In genomic region chr1:36068531-36069120, GRCm38 (mm10) we compare ENCODE assay signal across 8 mouse cellular contexts. TPM values are rescaled to one million over a fixed set of nuclear protein-coding genes. Genes with fewer than 3 reads are reported as not detected.
DNase-seq lines count a peak whose midpoint lies in the region; ATAC-seq and TF ChIP-seq lines count a peak whose summit lies in the region.

No protein-coding gene starts in this region.

- H3K9me3 ChIP-seq in forebrain, embryonic 14.5 days (replicated peaks; ENCODE audit: control insufficient read depth, low read length): no peaks in the 10 kb centered on the region
- no peaks in the 10 kb centered on the region for H3K9me3 ChIP-seq in midbrain, postnatal 0 days (ENCODE audit: low read length)
- no peaks in the 10 kb centered on the region for H3K9me3 ChIP-seq in stomach, postnatal 0 days (ENCODE audit: control insufficient read depth, low read length)

- peak; percentile 30; the same call in 1 of the 2 replicates for TF ChIP-seq CTCF in gastrocnemius, adult 2 months (IDR thresholded peaks at IDR 0.05)
- no peak for TF ChIP-seq CTCF in bone marrow macrophage, adult 2 months (IDR thresholded peaks at IDR 0.05; ENCODE audit: low read depth, low read length)
- no peak for TF ChIP-seq CTCF in liver, adult 2 months (IDR thresholded peaks at IDR 0.05; ENCODE audit: low read depth, low read length)
- TF ChIP-seq CTCF in midbrain, postnatal 0 days (IDR thresholded peaks at IDR 0.05): peak; percentile 18; the same call in 1 of the 2 replicates
- peak; percentile 25; the same call in 1 of the 2 replicates for TF ChIP-seq CTCF in stomach, postnatal 0 days (IDR thresholded peaks at IDR 0.05; ENCODE audit: low read depth)

- TF ChIP-seq EP300 in stomach, postnatal 0 days (optimal IDR thresholded peaks at IDR 0.05): no peak

- H3K79me2 ChIP-seq in liver, adult 2 months (ENCODE audit: control insufficient read depth, insufficient read depth, low read length): peaks cover 37% of the 10 kb centered on the region

- DNase-seq in gastrocnemius, adult 2 months: peak; percentile 66
- DNase-seq in gastrocnemius, postnatal 10 days: no peak
- DNase-seq in forebrain, embryonic 14.5 days (ENCODE audit: low spot score): peak; percentile 74
- DNase-seq in liver, adult 2 months (ENCODE audit: extremely low read depth, low read depth, low spot score): no peak
- peak; percentile 72 for DNase-seq in midbrain, postnatal 0 days (ENCODE audit: low spot score)
- peak; percentile 66 for DNase-seq in stomach, postnatal 0 days (ENCODE audit: low spot score)

- TF ChIP-seq POLR2A in bone marrow macrophage, adult 2 months (IDR thresholded peaks at IDR 0.05; ENCODE audit: borderline replicate concordance, low read depth, low read length): no peak
- no peak for TF ChIP-seq POLR2A in liver, adult 2 months (IDR thresholded peaks at IDR 0.05; ENCODE audit: extremely low read depth, insufficient read depth, low read length)

- peaks cover 58% of the 10 kb centered on the region for H3K4me1 ChIP-seq in bone marrow macrophage, adult 2 months (ENCODE audit: control insufficient read depth, insufficient read depth, low read length)
- H3K4me1 ChIP-seq in forebrain, embryonic 14.5 days (ENCODE audit: control insufficient read depth, insufficient read depth, low read length): peaks cover 45% of the 10 kb centered on the region
- peaks cover 25% of the 10 kb centered on the region for H3K4me1 ChIP-seq in liver, adult 2 months (ENCODE audit: control insufficient read depth, insufficient read depth, low read length)
- H3K4me1 ChIP-seq in midbrain, postnatal 0 days (ENCODE audit: insufficient read depth, low read length): peaks cover 22% of the 10 kb centered on the region
- peaks cover 28% of the 10 kb centered on the region for H3K4me1 ChIP-seq in stomach, postnatal 0 days (replicated peaks; ENCODE audit: control insufficient read depth, insufficient read depth)

- peak overlapping the region; percentile 84 for H3K9ac ChIP-seq in forebrain, embryonic 14.5 days (ENCODE audit: low read length)
- H3K9ac ChIP-seq in liver, adult 2 months (ENCODE audit: low read depth, low read length): peak overlapping the region; percentile 89
- H3K9ac ChIP-seq in midbrain, postnatal 0 days (replicated peaks; ENCODE audit: low read length, poor library complexity, severe bottlenecking): peak overlapping the region; percentile 79
- H3K9ac ChIP-seq in stomach, postnatal 0 days (ENCODE audit: low read length): peak overlapping the region; percentile 85

- ATAC-seq in forebrain, embryonic 14.5 days: peak; percentile 66
- ATAC-seq in inflammation-experienced regulatory T-cells, adult 6 months: peak; percentile 6
- peak; percentile 55 for ATAC-seq in midbrain, postnatal 0 days (ENCODE audit: low FRiP score)
- ATAC-seq in stomach, postnatal 0 days (ENCODE audit: low FRiP score, low TSS enrichment): peak; percentile 54

- peak overlapping the region; percentile 78 for H3K4me2 ChIP-seq in forebrain, embryonic 14.5 days (ENCODE audit: low read length)
- H3K4me2 ChIP-seq in midbrain, postnatal 0 days (ENCODE audit: low read depth, low read length, poor library complexity, severe bottlenecking): peak overlapping the region; percentile 95
- peak overlapping the region; percentile 93 for H3K4me2 ChIP-seq in stomach, postnatal 0 days (replicated peaks; ENCODE audit: low read depth)

- H3K27ac ChIP-seq in gastrocnemius, adult 2 months: peak overlapping the region; percentile 92
- H3K27ac ChIP-seq in bone marrow macrophage, adult 2 months (ENCODE audit: insufficient read depth, low read depth, low read length): no peak overlapping the region
- peak overlapping the region; percentile 72 for H3K27ac ChIP-seq in forebrain, embryonic 14.5 days (ENCODE audit: low read depth, low read length)
- H3K27ac ChIP-seq in liver, adult 2 months (replicated peaks; ENCODE audit: insufficient read depth, low read depth, low read length): peak overlapping the region; percentile 98
- peak overlapping the region; percentile 76 for H3K27ac ChIP-seq in midbrain, postnatal 0 days (ENCODE audit: low read depth, low read length)
- H3K27ac ChIP-seq in stomach, postnatal 0 days (replicated peaks): peak overlapping the region; percentile 86

- no peaks in the 10 kb centered on the region for H3K27me3 ChIP-seq in forebrain, embryonic 14.5 days (replicated peaks; ENCODE audit: control insufficient read depth, insufficient read depth, low read length)
- H3K27me3 ChIP-seq in liver, adult 2 months (ENCODE audit: control insufficient read depth, insufficient read depth, low read length): no peaks in the 10 kb centered on the region
- no peaks in the 10 kb centered on the region for H3K27me3 ChIP-seq in midbrain, postnatal 0 days (ENCODE audit: insufficient read depth, low read length)
- no peaks in the 10 kb centered on the region for H3K27me3 ChIP-seq in stomach, postnatal 0 days (ENCODE audit: control insufficient read depth, insufficient read depth, low read length)

- under 1% methylated on average over 57 of the region's 76 CpGs for WGBS in forebrain, embryonic 14.5 days
- under 1% methylated on average over 76 of the region's 76 CpGs for WGBS in liver, adult 2 months
- WGBS in midbrain, postnatal 0 days: under 1% methylated on average over 42 of the region's 76 CpGs
- under 1% methylated on average over 66 of the region's 76 CpGs for WGBS in stomach, postnatal 0 days

- H3K4me3 ChIP-seq in gastrocnemius, adult 2 months: peak overlapping the region; percentile 90
- H3K4me3 ChIP-seq in bone marrow macrophage, adult 2 months (ENCODE audit: insufficient read depth, low read length): peak overlapping the region; percentile 91
- peak overlapping the region; percentile 82 for H3K4me3 ChIP-seq in forebrain, embryonic 14.5 days (ENCODE audit: low read depth, low read length)
- peak overlapping the region; percentile 80 for H3K4me3 ChIP-seq in liver, adult 2 months (ENCODE audit: insufficient read depth, low read depth, low read length)
- peak overlapping the region; percentile 86 for H3K4me3 ChIP-seq in midbrain, postnatal 0 days (ENCODE audit: low read depth, low read length)
- peak overlapping the region; percentile 82 for H3K4me3 ChIP-seq in stomach, postnatal 0 days (ENCODE audit: low read depth, low read length)

- no peaks in the 10 kb centered on the region for H3K36me3 ChIP-seq in forebrain, embryonic 14.5 days (ENCODE audit: control insufficient read depth, insufficient read depth, low read length)
- H3K36me3 ChIP-seq in liver, adult 2 months (ENCODE audit: control insufficient read depth, insufficient read depth, low read length): no peaks in the 10 kb centered on the region
- no peaks in the 10 kb centered on the region for H3K36me3 ChIP-seq in midbrain, postnatal 0 days (ENCODE audit: insufficient read depth, low read length)
- H3K36me3 ChIP-seq in stomach, postnatal 0 days (ENCODE audit: control insufficient read depth, insufficient read depth, low read length): no peaks in the 10 kb centered on the region

- intact Hi-C loops in gastrocnemius, adult 2 months (cut with DNase I): loop anchor here (5.0 to 10.0 kb wide), 2 partner anchors 191 to 234 kb away; no protein-coding TSS in a partner anchor

RNA-seq across cellular contexts. Expression of gene Hs6st1, which starts 0.4 kb away (rescaled TPM):
- 10 to 100 TPM; 20.7 to 22.0 TPM for total RNA-seq in gastrocnemius, adult 2 months (2021)
- 10 to 100 TPM; 26.2 to 28.3 TPM for total RNA-seq in gastrocnemius, postnatal 10 days (2021)
- polyA plus RNA-seq in bone marrow macrophage, adult 2 months (2012; ENCODE audit: insufficient read depth, insufficient read length, missing spikeins): 22.2 and 23.4 TPM in 2 replicates
- 10.2 and 10.6 TPM in 2 replicates for polyA plus RNA-seq in forebrain, embryonic 14.5 days (2014; fragmentation: Nextera tagmentation; extraction: Ambion mirVana)
- polyA plus RNA-seq in inflammation-experienced regulatory T-cells, adult 6 months (2017; shearing (Covaris generic)): 1 to 10 TPM; 2.2 to 5.1 (median 4.9) TPM
- total RNA-seq in liver, adult 2 months (2014; rRNA removed): 40.2 and 43.7 TPM in 2 replicates
- polyA plus RNA-seq in liver, adult 2 months (2012; rRNA removed): 110 and 121 TPM in 2 replicates
- 89.8 and 104 TPM in 2 replicates for total RNA-seq in midbrain, postnatal 0 days (2014; rRNA removed)
- 17.3 and 17.4 TPM in 2 replicates for polyA plus RNA-seq in midbrain, postnatal 0 days (2015; fragmentation: Nextera tagmentation; extraction: Ambion mirVana)
- 5.7 and 6.8 TPM in 2 replicates for polyA plus RNA-seq in stomach, postnatal 0 days (2015; fragmentation: Nextera tagmentation; extraction: Ambion mirVana)

Comparison
In these comparisons a context has a peak if more than half of its experiments do, and no peak if none do; other contexts are left out.
1. DNase-seq: peak in gastrocnemius, adult 2 months (single experiment), forebrain, embryonic 14.5 days (single experiment), midbrain, postnatal 0 days (single experiment) and stomach, postnatal 0 days (single experiment); none in gastrocnemius, postnatal 10 days (single experiment) and liver, adult 2 months (single experiment).
2. CTCF ChIP-seq: peak in gastrocnemius, adult 2 months (single experiment), midbrain, postnatal 0 days (single experiment) and stomach, postnatal 0 days (single experiment); none in bone marrow macrophage, adult 2 months (single experiment) and liver, adult 2 months (single experiment).
3. ATAC-seq: peak in every context shown above with its lines; median percentile 66 in forebrain, embryonic 14.5 days; 55 in midbrain, postnatal 0 days; 54 in stomach, postnatal 0 days; 6 in inflammation-experienced regulatory T-cells, adult 6 months.
4. Peak in every context shown above with its lines, with median percentiles within 50 percentile points of each other: H3K4me3 ChIP-seq, H3K4me2 ChIP-seq and H3K9ac ChIP-seq.